Mouse (Mus musculus) thymus, adult 2 months (tissue): ENCODE results near the gene 1700003H04Rik. TPM values are rescaled to one million over a fixed set of nuclear protein-coding genes. Genes with fewer than 3 reads are reported as not detected.

Source experiments
- DNase-seq: peaks from one replicate; pipeline ENCODE4 v3.0.0; 2021
- H3K27ac ChIP-seq: fragments of 200-500 bp; 2 replicates; pipeline ENCODE4 v1.5.1; 2012; ENCODE audit warnings: low read length, control low read depth; ENCODE audit not compliant: control insufficient read depth, insufficient read depth
- H3K27me3 ChIP-seq: fragments of 200-500 bp; 2 replicates; pipeline ENCODE4 v1.6.1; 2012; ENCODE audit warnings: mild to moderate bottlenecking, low read length, moderate library complexity, mixed read lengths; ENCODE audit not compliant: control insufficient read depth, insufficient read depth
- H3K36me3 ChIP-seq: fragments of 200-500 bp; 2 replicates; pipeline ENCODE4 v1.6.1; 2012; ENCODE audit warnings: mild to moderate bottlenecking, low read length, moderate library complexity; ENCODE audit not compliant: control insufficient read depth, insufficient read depth
- H3K4me1 ChIP-seq: fragments of 200-500 bp; replicated peaks from 2 replicates; pipeline ENCODE4 v1.6.1; 2012; ENCODE audit warnings: low read length; ENCODE audit not compliant: control insufficient read depth, insufficient read depth
- H3K4me3 ChIP-seq: fragments of 200-500 bp; 2 replicates; pipeline ENCODE4 v1.5.1; 2012; ENCODE audit warnings: mild to moderate bottlenecking, low read length, control low read depth, moderate library complexity; ENCODE audit not compliant: control insufficient read depth, insufficient read depth
- CTCF ChIP-seq: fragments of 200-500 bp; IDR thresholded peaks from 2 replicates; pipeline ENCODE4 v1.5.1; 2012; ENCODE audit warnings: mild to moderate bottlenecking, control low read depth, low read length, moderate library complexity, borderline replicate concordance; ENCODE audit not compliant: control insufficient read depth, poor library complexity, insufficient read depth; ENCODE audit errors: extremely low read depth
- POLR2A ChIP-seq: fragments of 200-500 bp; IDR thresholded peaks from 2 replicates; pipeline ENCODE4 v1.6.1; 2012; ENCODE audit warnings: mild to moderate bottlenecking, low read length, control low read depth, moderate library complexity; ENCODE audit not compliant: control insufficient read depth, poor library complexity, insufficient read depth; ENCODE audit errors: extremely low read depth
- WGBS: fragments of 180-500 bp; shearing (Covaris S2); methylation state at CpG from one replicate; pipeline ENCODE4 v1.1.7; 2018; 5-methylcytosine and 5-hydroxymethylcytosine counted together
- polyA plus RNA-seq: library from polyadenylated mRNA; depleted of rRNA; stranded (reverse); fragments of >200 nt; gene quantifications from 2 replicates; pipeline ENCODE4 v1.2.3, GENCODE M21; 2012

1700003H04Rik gene
- polyA plus RNA-seq, 1 experiment: not detected

- no peak for DNase-seq
- TF ChIP-seq CTCF (no peak), POLR2A (no peak)
- Histone ChIP-seq H3K36me3 (no peaks in the 10 kb centered on the region), H3K27me3 (no peaks in the 10 kb centered on the region), H3K4me3 (no peak overlapping the region), H3K4me1 (no peaks in the 10 kb centered on the region), H3K27ac (no peak overlapping the region)
- WGBS: 21% methylated on average over 3 of the region's 3 CpGs
Measured at GRCm38 (mm10) chr3:124587534-124587933, 6.6 kb upstream of the 1700003H04Rik start.

GRCm38 (mm10) chr3:124585761-124586160 is 4.9 kb upstream of the 1700003H04Rik start:
- TF ChIP-seq POLR2A: no peak
- no peak for TF ChIP-seq CTCF
- Histone ChIP-seq H3K27ac (no peak overlapping the region), H3K4me3 (no peak overlapping the region), H3K36me3 (no peaks in the 10 kb centered on the region), H3K27me3 (no peaks in the 10 kb centered on the region), H3K4me1 (no peaks in the 10 kb centered on the region)
- WGBS: 85% methylated on average over 2 of the region's 2 CpGs
- DNase-seq: no peak

GRCm38 (mm10) chr3:124557317-124557716 is 23.6 kb downstream of the 1700003H04Rik start:
- TF ChIP-seq POLR2A (no peak), CTCF (no peak)
- DNase-seq: no peak
- Histone ChIP-seq H3K4me1 (no peaks in the 10 kb centered on the region), H3K36me3 (no peaks in the 10 kb centered on the region), H3K4me3 (no peak overlapping the region), H3K27ac (no peak overlapping the region), H3K27me3 (no peaks in the 10 kb centered on the region)
- 100% methylated on average over 2 of the region's 2 CpGs for WGBS

GRCm38 (mm10) chr3:124555963-124556362 is 24.9 kb downstream of the 1700003H04Rik start:
- H3K27me3 ChIP-seq: no peaks in the 10 kb centered on the region
- no peaks in the 10 kb centered on the region for H3K36me3 ChIP-seq
- no peaks in the 10 kb centered on the region for H3K4me1 ChIP-seq
- TF ChIP-seq POLR2A (no peak), CTCF (no peak)
- H3K27ac ChIP-seq: no peak overlapping the region
- no peak overlapping the region for H3K4me3 ChIP-seq
- DNase-seq: no peak

GRCm38 (mm10) chr3:124555092-124555491 is 25.8 kb downstream of the 1700003H04Rik start:
- H3K27me3 ChIP-seq: no peaks in the 10 kb centered on the region
- 75% methylated on average over 2 of the region's 2 CpGs for WGBS
- no peak overlapping the region for H3K27ac ChIP-seq
- no peak for DNase-seq
- H3K4me1 ChIP-seq: no peaks in the 10 kb centered on the region
- no peak overlapping the region for H3K4me3 ChIP-seq
- H3K36me3 ChIP-seq: no peaks in the 10 kb centered on the region
- TF ChIP-seq CTCF: no peak
- TF ChIP-seq POLR2A: no peak

GRCm38 (mm10) chr3:124548898-124549297 is 32.0 kb downstream of the 1700003H04Rik start:
- WGBS: 96% methylated on average over 10 of the region's 10 CpGs
- no peak overlapping the region for H3K27ac ChIP-seq
- no peaks in the 10 kb centered on the region for H3K27me3 ChIP-seq
- TF ChIP-seq POLR2A (no peak), CTCF (no peak)
- no peak for DNase-seq
- H3K4me3 ChIP-seq: no peak overlapping the region
- H3K4me1 ChIP-seq: no peaks in the 10 kb centered on the region
- no peaks in the 10 kb centered on the region for H3K36me3 ChIP-seq

- Histone ChIP-seq H3K4me3 (no peak overlapping the region), H3K4me1 (no peaks in the 10 kb centered on the region), H3K27me3 (no peaks in the 10 kb centered on the region), H3K27ac (no peak overlapping the region), H3K36me3 (no peaks in the 10 kb centered on the region)
- no peak for DNase-seq
- TF ChIP-seq CTCF (no peak), POLR2A (no peak)
- WGBS: 93% methylated on average over 2 of the region's 2 CpGs
Measured at GRCm38 (mm10) chr3:124538260-124538659, 42.6 kb downstream of the 1700003H04Rik start.
